9 mouse cellular contexts compared by ENCODE assay signal in the genomic region with DNA sequence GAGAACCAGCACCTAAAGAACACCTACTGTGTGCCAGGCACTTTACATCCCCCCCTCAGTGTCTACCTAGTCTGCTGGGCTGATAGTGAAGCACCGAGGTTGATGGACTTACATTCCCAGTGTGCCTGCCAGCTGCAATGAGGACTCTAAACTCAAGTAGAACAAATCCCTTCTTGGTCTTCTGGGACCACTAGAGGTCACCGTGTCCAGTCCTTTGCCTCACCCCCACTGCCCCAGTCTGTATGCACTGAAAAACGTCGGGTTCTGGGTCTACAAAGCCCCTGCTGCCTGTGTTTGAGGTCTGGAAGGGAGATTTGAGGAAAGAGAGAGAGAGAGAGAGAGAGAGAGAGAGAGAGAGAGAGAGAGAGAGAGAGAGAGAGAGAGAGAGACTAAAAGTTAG. TPM values are rescaled to one million over a fixed set of nuclear protein-coding genes. Genes with fewer than 3 reads are reported as not detected.
A peak's percentile ranks its signal among the peaks of the same experiment; 100 is the strongest.
DNase-seq lines count a peak whose midpoint lies in the region; ATAC-seq and TF ChIP-seq lines count a peak whose summit lies in the region.
"Had no signal": no experiment of that assay in that cellular context is flagged by ENCODE, and none has a peak within 500 bp of the region (broad histone marks: within the 10 kb centered on the region; RNA-seq: fewer than 3 reads in every experiment).

No protein-coding gene starts in this region.

- TF ChIP-seq POLR2A in limb, embryonic 14.5 days (IDR thresholded peaks at IDR 0.05; ENCODE audit: borderline replicate concordance, extremely low read depth, insufficient read depth, insufficient read length): no peak

- peak overlapping the region; percentile 54 for H3K4me2 ChIP-seq in lung, embryonic 16.5 days (ENCODE audit: low read depth, low read length)
- peak overlapping the region; percentile 81 for H3K4me2 ChIP-seq in forebrain, embryonic 11.5 days (ENCODE audit: low read depth, low read length, severe bottlenecking)
- peak overlapping the region; percentile 87 for H3K4me2 ChIP-seq in limb, embryonic 14.5 days (replicated peaks; ENCODE audit: low read depth, low read length, severe bottlenecking)
- peak overlapping the region; percentile 62 for H3K4me2 ChIP-seq in stomach, embryonic 16.5 days (ENCODE audit: low read depth, low read length)

- no peak overlapping the region; the same call in none of the 2 replicates for H3K9ac ChIP-seq in lung, embryonic 16.5 days (ENCODE audit: low read length)
- peak overlapping the region; percentile 71 for H3K9ac ChIP-seq in forebrain, embryonic 11.5 days (ENCODE audit: low read length)
- peak overlapping the region; percentile 55 for H3K9ac ChIP-seq in limb, embryonic 14.5 days (ENCODE audit: low read depth, low read length, severe bottlenecking)
- H3K9ac ChIP-seq in stomach, embryonic 16.5 days (ENCODE audit: low read length): peak overlapping the region; percentile 58

- H3K27ac ChIP-seq in lung, embryonic 16.5 days (ENCODE audit: low read length): peak overlapping the region; percentile 92
- H3K27ac ChIP-seq in forebrain, embryonic 11.5 days (ENCODE audit: low read depth, low read length): peak overlapping the region; percentile 97
- peak overlapping the region; percentile 92 for H3K27ac ChIP-seq in limb, embryonic 14.5 days (replicated peaks; ENCODE audit: low read depth, low read length)
- H3K27ac ChIP-seq in stomach, embryonic 16.5 days (ENCODE audit: low read length): peak overlapping the region; percentile 95

- H3K36me3 ChIP-seq in lung, embryonic 16.5 days (ENCODE audit: control insufficient read depth, insufficient read depth, low read length): peaks cover 13% of the 10 kb centered on the region
- H3K36me3 ChIP-seq in forebrain, embryonic 11.5 days (ENCODE audit: control insufficient read depth, insufficient read depth, low read length): peaks cover 5% of the 10 kb centered on the region; the same call in 1 of the 2 replicates
- H3K36me3 ChIP-seq in limb, embryonic 14.5 days (ENCODE audit: control insufficient read depth, insufficient read depth, low read length): peaks cover 21% of the 10 kb centered on the region
- peaks cover 14% of the 10 kb centered on the region; the same call in 1 of the 2 replicates for H3K36me3 ChIP-seq in stomach, embryonic 16.5 days (ENCODE audit: control insufficient read depth, insufficient read depth, low read length)

- no peaks in the 10 kb centered on the region for H3K27me3 ChIP-seq in lung, embryonic 16.5 days (ENCODE audit: control insufficient read depth, insufficient read depth, low read depth, low read length)
- H3K27me3 ChIP-seq in forebrain, embryonic 11.5 days (ENCODE audit: control insufficient read depth, insufficient read depth, low read length): no peaks in the 10 kb centered on the region
- H3K27me3 ChIP-seq in limb, embryonic 14.5 days (ENCODE audit: control insufficient read depth, insufficient read depth, low read length): no peaks in the 10 kb centered on the region
- no peaks in the 10 kb centered on the region for H3K27me3 ChIP-seq in stomach, embryonic 16.5 days (ENCODE audit: control insufficient read depth, insufficient read depth, low read length)

- peaks cover 37% of the 10 kb centered on the region for H3K4me1 ChIP-seq in lung, embryonic 16.5 days (replicated peaks; ENCODE audit: control insufficient read depth, insufficient read depth, low read length)
- peaks cover 45% of the 10 kb centered on the region for H3K4me1 ChIP-seq in forebrain, embryonic 11.5 days (replicated peaks; ENCODE audit: control insufficient read depth, insufficient read depth, low read length)
- peaks cover 49% of the 10 kb centered on the region for H3K4me1 ChIP-seq in limb, embryonic 14.5 days (ENCODE audit: control insufficient read depth, insufficient read depth, low read length)
- H3K4me1 ChIP-seq in stomach, embryonic 16.5 days (ENCODE audit: control insufficient read depth, insufficient read depth, low read length): peaks cover 45% of the 10 kb centered on the region

- H3K4me3 ChIP-seq in lung, embryonic 16.5 days (ENCODE audit: low read length): no peak overlapping the region
- peak overlapping the region; percentile 31 for H3K4me3 ChIP-seq in forebrain, embryonic 11.5 days (ENCODE audit: low read depth, low read length)
- H3K4me3 ChIP-seq in limb, embryonic 14.5 days (replicated peaks; ENCODE audit: low read length): peak overlapping the region; percentile 33
- peak overlapping the region; percentile 28; the same call in 1 of the 2 replicates for H3K4me3 ChIP-seq in stomach, embryonic 16.5 days (replicated peaks; ENCODE audit: low read length)

- peak; percentile 3; the same call in 1 of the 2 replicates for ATAC-seq in lung, embryonic 16.5 days (ENCODE audit: low read depth)
- no peak for ATAC-seq in forebrain, embryonic 11.5 days (replicated peaks; ENCODE audit: low FRiP score)
- no peak for ATAC-seq in limb, embryonic 14.5 days (ENCODE audit: low FRiP score, low read depth)
- ATAC-seq in stomach, embryonic 16.5 days (ENCODE audit: insufficient read depth, low FRiP score): no peak

- WGBS in lung, embryonic 16.5 days: 2% methylated on average over 4 of the region's 4 CpGs
- 10% methylated on average over 4 of the region's 4 CpGs for WGBS in forebrain, embryonic 11.5 days
- WGBS in limb, embryonic 14.5 days: 0% methylated on average over 4 of the region's 4 CpGs
- WGBS in stomach, embryonic 16.5 days: 1% methylated on average over 4 of the region's 4 CpGs

- intact Hi-C loops in left cerebral cortex, postnatal 4 days (cut with DNase I): no loop called here

- DNase-seq in lung, postnatal 25 days (ENCODE audit: low spot score): no peak
- peak; percentile 58 for DNase-seq in forebrain, embryonic 11.5 days (ENCODE audit: low spot score)
- peak; percentile 44 for DNase-seq in limb, embryonic 14.5 days (ENCODE audit: low spot score)
- DNase-seq in left cerebral cortex, postnatal 4 days: no peak
- DNase-seq in cerebellum, postnatal 10 days: no peak
- DNase-seq in frontal cortex, postnatal 25 days (ENCODE audit: low spot score in 2 of 2): no peak

- no peaks in the 10 kb centered on the region for H3K9me3 ChIP-seq in lung, embryonic 16.5 days (ENCODE audit: control insufficient read depth, low read length)
- no peaks in the 10 kb centered on the region for H3K9me3 ChIP-seq in forebrain, embryonic 11.5 days (ENCODE audit: control insufficient read depth, low read length)
- no peaks in the 10 kb centered on the region for H3K9me3 ChIP-seq in limb, embryonic 14.5 days (ENCODE audit: control insufficient read depth, low read length)
- no peaks in the 10 kb centered on the region for H3K9me3 ChIP-seq in stomach, embryonic 16.5 days (replicated peaks; ENCODE audit: control insufficient read depth, low read length)

RNA-seq across cellular contexts. Expression of a gene that starts 1.1 kb away (rescaled TPM):
- polyA plus RNA-seq in lung, embryonic 16.5 days (2015; fragmentation: Nextera tagmentation; extraction: Ambion mirVana): 2.1 and 2.4 TPM in 2 replicates
- polyA plus RNA-seq in forebrain, embryonic 11.5 days (2014; fragmentation: Nextera tagmentation; extraction: Ambion mirVana): 0.79 and 0.91 TPM in 2 replicates
- 38.1 and 48.4 TPM in 2 replicates for polyA plus RNA-seq in limb, embryonic 14.5 days (2012; rRNA removed)
- polyA plus RNA-seq in limb, embryonic 14.5 days (2014; fragmentation: Nextera tagmentation; extraction: Ambion mirVana): 13.2 and 13.6 TPM in 2 replicates
- polyA plus RNA-seq in stomach, embryonic 16.5 days (2015; fragmentation: Nextera tagmentation; extraction: Ambion mirVana): 3.4 and 3.5 TPM in 2 replicates
- total RNA-seq in left cerebral cortex, postnatal 4 days (2021): 1 to 10 TPM; 3.1 to 3.6 TPM
- polyA plus RNA-seq: inflammation-experienced regulatory T-cells, adult 6 months had no signal

RNA-seq across cellular contexts. Expression of a gene that starts 2.7 kb away (rescaled TPM):
- polyA plus RNA-seq in lung, embryonic 16.5 days (2015; fragmentation: Nextera tagmentation; extraction: Ambion mirVana): 2.5 and 2.7 TPM in 2 replicates
- polyA plus RNA-seq in forebrain, embryonic 11.5 days (2014; fragmentation: Nextera tagmentation; extraction: Ambion mirVana): 10.8 and 12.6 TPM in 2 replicates
- polyA plus RNA-seq in limb, embryonic 14.5 days (2012; rRNA removed): 7.6 and 10.0 TPM in 2 replicates
- 0.92 and 1.9 TPM in 2 replicates for polyA plus RNA-seq in limb, embryonic 14.5 days (2014; fragmentation: Nextera tagmentation; extraction: Ambion mirVana)
- polyA plus RNA-seq in stomach, embryonic 16.5 days (2015; fragmentation: Nextera tagmentation; extraction: Ambion mirVana): 3.0 and 4.0 TPM in 2 replicates
- 10 to 100 TPM; 50.8 to 51.5 TPM for total RNA-seq in left cerebral cortex, postnatal 4 days (2021)

RNA-seq across cellular contexts. Expression of a gene that starts 9.5 kb away (rescaled TPM):
- polyA plus RNA-seq in lung, embryonic 16.5 days (2015; fragmentation: Nextera tagmentation; extraction: Ambion mirVana): 3.4 and 3.7 TPM in 2 replicates
- polyA plus RNA-seq in forebrain, embryonic 11.5 days (2014; fragmentation: Nextera tagmentation; extraction: Ambion mirVana): 4.8 and 5.0 TPM in 2 replicates
- polyA plus RNA-seq in limb, embryonic 14.5 days (2012; rRNA removed): 13.4 and 22.3 TPM in 2 replicates
- 4.0 and 4.6 TPM in 2 replicates for polyA plus RNA-seq in limb, embryonic 14.5 days (2014; fragmentation: Nextera tagmentation; extraction: Ambion mirVana)
- 2.1 and 2.3 TPM in 2 replicates for polyA plus RNA-seq in stomach, embryonic 16.5 days (2015; fragmentation: Nextera tagmentation; extraction: Ambion mirVana)
- 10 to 100 TPM; 21.1 to 21.4 TPM for total RNA-seq in left cerebral cortex, postnatal 4 days (2021)

RNA-seq across cellular contexts. Expression of a gene that starts 18.2 kb away (rescaled TPM):
- 0.21 TPM in 1 of 2 replicates, not detected in the other for polyA plus RNA-seq in lung, embryonic 16.5 days (2015; fragmentation: Nextera tagmentation; extraction: Ambion mirVana)
- 0.56 and 0.59 TPM in 2 replicates for polyA plus RNA-seq in forebrain, embryonic 11.5 days (2014; fragmentation: Nextera tagmentation; extraction: Ambion mirVana)
- 0.15 and 0.22 TPM in 2 replicates for polyA plus RNA-seq in limb, embryonic 14.5 days (2012; rRNA removed)
- polyA plus RNA-seq in limb, embryonic 14.5 days (2014; fragmentation: Nextera tagmentation; extraction: Ambion mirVana): not detected in 2 replicates
- 0.10 TPM in 1 of 2 replicates, not detected in the other for polyA plus RNA-seq in stomach, embryonic 16.5 days (2015; fragmentation: Nextera tagmentation; extraction: Ambion mirVana)
- under 1 TPM; 0.50 to 0.74 TPM for total RNA-seq in left cerebral cortex, postnatal 4 days (2021)
- polyA plus RNA-seq: inflammation-experienced regulatory T-cells, adult 6 months had no signal

RNA-seq across cellular contexts. Expression of a gene that starts 39.7 kb away (rescaled TPM):
- polyA plus RNA-seq in lung, embryonic 16.5 days (2015; fragmentation: Nextera tagmentation; extraction: Ambion mirVana): 0.85 and 1.0 TPM in 2 replicates
- 0.33 TPM in 1 of 2 replicates, not detected in the other for polyA plus RNA-seq in forebrain, embryonic 11.5 days (2014; fragmentation: Nextera tagmentation; extraction: Ambion mirVana)
- polyA plus RNA-seq in limb, embryonic 14.5 days (2012; rRNA removed): 0.45 and 0.74 TPM in 2 replicates
- 0.37 and 1.1 TPM in 2 replicates for polyA plus RNA-seq in limb, embryonic 14.5 days (2014; fragmentation: Nextera tagmentation; extraction: Ambion mirVana)
- 0.26 and 0.47 TPM in 2 replicates for polyA plus RNA-seq in stomach, embryonic 16.5 days (2015; fragmentation: Nextera tagmentation; extraction: Ambion mirVana)
- total RNA-seq in left cerebral cortex, postnatal 4 days (2021): not detected

Comparison
In these comparisons a context has a peak if more than half of its experiments do, and no peak if none do; other contexts are left out.
1. DNase-seq: peak in forebrain, embryonic 11.5 days (single experiment) and limb, embryonic 14.5 days (single experiment); none in lung, postnatal 25 days (single experiment), left cerebral cortex, postnatal 4 days (single experiment), cerebellum, postnatal 10 days (0 of 2) and frontal cortex, postnatal 25 days (0 of 2).
2. Peak in every context shown above with its lines, with median percentiles within 50 percentile points of each other: H3K27ac ChIP-seq and H3K4me2 ChIP-seq.